Mouse (Mus musculus) layer of hippocampus, postnatal 36 days (tissue): ENCODE data around the gene Tysnd1. TPM values are rescaled to one million over a fixed set of nuclear protein-coding genes. Genes with fewer than 3 reads are reported as not detected.

Experiments used
- DNase-seq, 2 experiments: peaks; one replicate each; pipeline ENCODE4 v3.0.0; 2022
- total RNA-seq, 2 experiments: library from RNA; stranded (reverse); gene quantifications; 2 replicates each; pipeline ENCODE4 v1.2.3; 2021

The Tysnd1 gene
- total RNA-seq, 2 experiments from 2014 or later: 23.5 to 28.5 TPM

DNA sequence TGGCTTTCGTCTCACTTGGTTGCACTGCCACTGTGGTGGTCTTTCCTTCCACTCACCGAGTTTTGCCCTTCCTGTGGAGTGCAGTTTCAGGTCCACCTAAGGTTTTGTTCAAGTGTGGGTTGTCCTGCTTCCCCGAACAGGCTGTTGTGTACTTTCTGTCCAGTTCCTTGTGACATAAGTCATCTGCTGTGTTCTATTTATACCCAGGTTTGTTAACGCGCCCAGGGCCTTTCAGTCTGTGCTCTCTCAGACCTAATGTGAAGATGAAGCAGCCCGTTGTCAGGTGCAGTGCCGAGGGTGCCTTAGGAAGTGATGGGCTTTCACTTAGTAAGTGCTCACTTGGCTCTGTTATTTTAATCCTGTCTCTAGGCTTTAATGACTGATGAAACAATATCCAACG lies 5.9 kb upstream of the Tysnd1 start:
- DNase-seq: no peak

DNA sequence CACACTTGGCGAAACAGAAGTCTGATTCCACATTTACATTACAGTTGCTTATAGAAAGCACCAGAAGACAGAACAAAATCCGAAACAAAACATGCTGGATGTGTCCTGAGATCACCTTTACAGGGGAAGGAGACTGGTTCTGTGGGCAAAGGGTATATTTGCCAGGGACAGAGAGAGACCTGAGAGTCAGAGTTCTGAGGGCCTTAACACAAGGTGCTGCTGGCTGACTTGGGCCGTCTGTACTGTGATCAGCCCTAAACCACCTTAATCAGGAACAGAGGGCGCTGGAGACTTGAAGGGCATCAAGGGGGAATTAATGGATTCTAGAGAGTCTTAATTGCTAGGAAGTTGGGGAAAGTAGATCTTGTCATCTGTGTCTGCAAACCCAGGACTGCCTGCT lies 1.8 kb upstream of the Tysnd1 start:
- DNase-seq: no peak

DNA sequence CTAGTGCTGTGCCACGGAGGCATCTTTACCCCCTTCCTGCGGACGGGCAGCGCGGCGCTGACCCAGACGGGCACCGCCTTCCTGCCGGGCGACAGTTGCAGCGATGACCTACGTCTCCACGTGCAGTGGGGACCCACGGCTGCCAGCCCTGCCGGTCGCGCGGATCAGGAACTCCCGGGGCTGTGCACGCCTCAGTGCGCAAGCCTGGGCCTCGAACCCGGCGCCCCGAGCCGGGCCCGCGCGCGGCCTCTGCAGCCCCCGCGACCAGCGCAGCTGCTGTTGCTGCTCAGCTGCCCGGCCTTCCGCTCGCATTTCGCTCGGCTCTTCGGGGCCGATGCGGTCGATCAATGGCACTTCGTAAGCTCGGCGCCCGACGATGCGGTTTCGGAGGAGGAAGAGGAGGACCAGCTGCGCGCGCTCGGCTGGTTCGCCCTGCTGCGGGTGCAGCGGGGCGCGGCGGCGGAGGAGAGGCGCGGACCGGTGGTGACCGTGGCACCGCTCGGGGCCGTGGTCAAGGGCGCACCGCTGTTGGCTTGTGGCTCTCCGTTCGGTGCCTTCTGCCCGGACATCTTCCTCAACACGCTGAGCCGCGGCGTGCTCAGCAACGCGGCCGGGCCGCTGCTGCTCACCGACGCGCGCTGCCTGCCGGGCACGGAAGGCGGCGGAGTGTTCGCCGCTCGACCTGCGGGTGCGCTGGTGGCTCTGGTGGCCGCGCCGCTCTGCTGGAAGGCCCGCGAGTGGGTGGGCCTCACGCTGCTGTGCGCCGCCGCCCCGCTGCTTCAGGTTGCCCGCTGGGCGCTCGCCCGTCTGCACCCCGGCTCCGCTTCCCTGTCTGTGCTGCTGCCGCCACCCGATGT lies 617 bp downstream of the Tysnd1 start:
- DNase-seq: peak in 1 of 2 experiments; percentile 13

DNA sequence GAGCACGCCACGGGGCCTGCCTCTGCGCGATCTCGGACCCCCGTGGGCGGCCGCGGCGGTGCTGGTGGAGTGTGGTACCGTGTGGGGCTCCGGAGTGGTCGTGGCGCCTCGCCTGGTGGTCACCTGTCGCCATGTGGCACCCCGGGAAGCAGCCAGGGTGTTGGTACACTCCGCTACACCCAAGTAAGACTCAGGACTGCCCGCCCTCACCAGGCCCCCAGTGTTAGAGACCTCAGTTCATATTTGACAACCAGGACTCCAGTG lies 1.2 kb downstream of the Tysnd1 start:
- no peak for DNase-seq

DNA sequence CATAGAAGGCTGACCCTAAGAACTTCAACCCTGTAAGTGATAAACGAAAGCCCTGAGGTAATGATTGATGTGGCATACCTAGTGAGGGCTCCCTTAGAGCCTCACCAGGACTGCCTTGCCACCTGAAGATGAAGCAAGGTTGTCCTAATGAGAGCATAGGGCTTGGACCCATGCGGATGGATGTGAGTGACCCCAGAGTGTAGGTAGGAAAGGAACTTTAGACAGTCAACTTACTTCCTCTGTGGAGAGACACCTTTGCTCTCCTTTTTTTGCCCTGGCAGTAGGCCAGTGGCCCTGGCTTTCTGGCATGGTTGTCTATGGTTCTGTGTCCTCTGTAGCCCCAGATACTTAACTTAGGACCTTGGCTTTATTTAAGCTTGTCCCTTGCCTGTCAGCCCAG lies 1.7 kb downstream of the Tysnd1 start:
- DNase-seq: no peak

DNA sequence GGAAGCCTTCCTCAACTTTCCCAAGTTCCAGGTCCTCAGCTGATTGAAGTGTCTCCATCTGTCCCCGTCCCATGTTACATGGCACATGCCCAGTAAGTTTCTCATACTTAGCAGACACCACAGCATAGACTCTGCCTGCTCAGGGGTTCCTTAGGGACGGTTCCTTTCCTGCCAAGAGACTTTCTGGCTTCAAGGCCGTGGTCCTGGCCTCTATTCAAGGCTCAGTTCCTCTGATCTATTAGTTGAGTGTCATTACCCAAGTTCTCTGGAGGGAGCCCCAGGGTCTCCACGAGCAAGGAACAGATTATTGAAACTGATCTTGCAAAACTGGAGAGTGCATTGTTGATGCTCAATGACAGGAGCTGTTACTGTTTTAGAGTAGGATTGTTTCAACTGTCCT lies 9.3 kb downstream of the Tysnd1 start:
- DNase-seq: no peak

DNA sequence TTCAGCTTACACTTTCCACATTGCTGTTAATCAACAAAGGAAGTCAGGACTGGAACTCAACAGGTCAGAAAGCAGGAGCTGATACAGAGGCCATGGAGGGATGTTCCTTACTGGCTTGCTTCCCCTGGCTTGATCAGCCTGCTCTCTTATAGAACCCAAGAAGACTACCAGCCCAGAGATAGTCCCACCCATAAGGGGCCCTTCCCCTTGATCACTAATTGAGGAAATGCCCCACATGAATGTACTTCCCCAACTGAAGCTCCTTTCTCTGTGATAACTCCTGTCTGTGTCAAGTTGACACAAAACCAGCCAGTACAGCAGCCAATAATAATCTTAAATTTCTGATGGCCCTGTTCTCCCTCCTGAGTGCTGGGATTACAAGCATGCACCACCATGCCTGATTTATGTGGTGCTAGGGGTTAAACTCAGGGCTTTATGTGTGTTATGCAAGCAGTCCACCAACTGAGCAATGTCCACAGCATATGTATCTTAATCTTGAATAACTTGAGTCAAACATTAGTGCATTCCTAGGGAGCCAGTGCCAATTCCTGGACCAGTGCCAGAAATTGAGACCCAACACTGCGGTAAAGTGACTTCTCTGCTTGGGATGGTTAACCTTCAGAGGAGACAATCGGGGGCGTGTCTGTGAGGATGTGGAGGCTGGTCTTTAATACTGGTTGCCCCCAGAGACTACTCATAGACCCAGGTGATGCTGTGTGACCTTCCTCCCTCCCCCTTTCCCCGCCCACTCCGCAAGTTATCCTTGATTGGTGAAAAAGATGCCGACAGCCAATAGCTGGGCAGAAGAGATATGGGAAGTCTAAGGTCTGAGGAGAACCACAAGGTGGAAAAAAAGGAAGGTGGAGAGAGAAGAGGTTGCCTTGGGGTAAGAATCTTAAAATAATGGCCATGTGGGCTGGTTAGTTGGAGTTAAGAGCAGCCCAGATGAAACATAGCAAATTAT lies 11.4 kb downstream of the Tysnd1 start:
- no peak for DNase-seq

DNA sequence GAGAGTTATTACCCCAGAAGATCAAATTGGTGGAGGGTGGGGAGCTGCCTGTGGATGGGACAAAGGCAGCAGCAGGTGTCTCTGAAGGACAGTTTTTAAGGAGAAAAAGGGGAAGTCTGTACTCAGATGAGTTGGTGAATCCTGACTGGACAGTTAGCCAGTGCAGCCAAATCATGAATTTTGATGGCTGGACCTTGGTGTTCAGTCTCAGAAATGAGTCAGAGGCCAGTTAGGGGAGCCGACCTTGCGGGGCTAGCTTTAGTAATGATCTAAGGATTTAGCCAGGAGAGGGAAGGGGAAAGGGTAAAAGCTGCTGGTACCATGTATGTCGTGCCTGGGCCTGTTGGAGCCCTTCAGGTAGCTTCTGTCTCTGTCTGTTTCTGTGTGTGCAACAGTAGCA lies 18.3 kb downstream of the Tysnd1 start:
- DNase-seq: no peak

DNA sequence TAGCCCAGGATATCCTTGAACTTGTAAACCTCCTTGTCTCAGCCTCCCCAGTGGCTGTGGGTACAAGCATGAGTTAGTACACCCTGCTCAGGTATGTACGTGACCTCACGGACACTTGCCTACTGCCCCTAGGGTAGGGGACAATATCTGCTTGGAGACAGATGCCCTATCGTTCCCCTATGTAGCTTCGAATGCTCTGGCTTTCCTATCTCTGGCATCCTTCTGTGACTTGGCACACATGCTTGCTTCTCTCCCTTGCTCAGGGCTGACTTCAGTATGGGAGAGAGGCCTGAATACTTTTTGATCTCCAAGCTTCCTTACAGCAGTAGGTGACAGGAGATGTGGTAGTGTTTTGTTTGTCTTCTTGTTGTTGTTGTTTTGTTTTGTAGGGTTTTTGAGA lies 18.8 kb downstream of the Tysnd1 start:
- no peak for DNase-seq

DNA sequence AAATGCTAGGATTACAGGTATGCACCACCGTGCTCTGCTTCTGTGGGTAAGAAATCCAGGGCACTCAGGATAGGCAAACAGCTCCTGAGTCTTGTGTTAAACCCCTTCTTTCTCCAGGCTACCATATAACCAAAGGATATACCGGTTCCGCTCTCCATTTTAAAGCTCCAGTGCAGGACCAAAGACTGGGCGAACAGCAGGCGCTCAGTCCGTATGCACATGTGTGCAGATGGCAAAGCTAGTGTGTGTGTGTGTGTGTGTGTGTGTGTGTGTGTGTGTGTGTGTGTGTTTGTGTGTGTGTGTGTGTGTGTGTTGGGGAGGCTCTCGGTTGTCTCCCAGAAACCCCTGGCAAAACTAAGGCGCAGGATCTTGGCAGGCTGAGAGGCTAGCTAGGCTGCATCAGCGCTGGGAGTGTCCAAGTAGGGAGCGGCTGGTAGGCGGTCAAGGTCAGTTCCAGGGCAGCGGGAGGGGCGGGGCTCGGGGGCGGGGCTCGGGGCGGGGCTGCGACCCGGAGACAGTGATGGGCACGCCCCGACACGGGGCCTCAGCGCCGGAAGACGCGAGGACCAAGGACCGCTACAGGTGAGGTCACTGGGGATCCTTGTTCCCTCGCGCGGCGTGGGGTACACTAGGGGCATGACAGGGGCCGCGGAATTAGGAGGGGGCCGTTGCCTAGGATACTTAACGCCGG lies 19.6 kb downstream of the Tysnd1 start, which contains the start of gene Aifm2:
Gene Aifm2 (plus strand): TSS at position 493 of the 691 bp plus-strand sequence.
- DNase-seq: no peak

DNA sequence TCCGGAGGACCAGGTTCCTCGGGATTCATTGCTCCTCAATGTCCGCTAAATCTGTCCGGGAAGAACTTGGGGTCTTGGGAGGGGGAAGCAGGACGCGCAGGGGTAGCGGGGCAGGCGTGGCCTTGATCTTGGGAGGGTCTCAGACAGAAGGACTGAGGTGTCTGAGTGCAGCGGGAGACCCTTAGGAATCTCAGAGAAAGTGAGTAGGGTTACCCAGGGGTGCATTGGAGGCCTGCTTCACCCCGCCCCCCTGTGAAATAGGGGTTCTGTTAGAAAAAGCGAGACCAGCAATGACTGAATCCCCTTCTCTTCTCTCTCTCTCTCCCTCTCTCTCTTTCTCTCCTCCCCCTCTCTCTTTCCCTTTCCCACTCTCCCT lies 20.1 kb downstream of the Tysnd1 start:
- DNase-seq: no peak

DNA sequence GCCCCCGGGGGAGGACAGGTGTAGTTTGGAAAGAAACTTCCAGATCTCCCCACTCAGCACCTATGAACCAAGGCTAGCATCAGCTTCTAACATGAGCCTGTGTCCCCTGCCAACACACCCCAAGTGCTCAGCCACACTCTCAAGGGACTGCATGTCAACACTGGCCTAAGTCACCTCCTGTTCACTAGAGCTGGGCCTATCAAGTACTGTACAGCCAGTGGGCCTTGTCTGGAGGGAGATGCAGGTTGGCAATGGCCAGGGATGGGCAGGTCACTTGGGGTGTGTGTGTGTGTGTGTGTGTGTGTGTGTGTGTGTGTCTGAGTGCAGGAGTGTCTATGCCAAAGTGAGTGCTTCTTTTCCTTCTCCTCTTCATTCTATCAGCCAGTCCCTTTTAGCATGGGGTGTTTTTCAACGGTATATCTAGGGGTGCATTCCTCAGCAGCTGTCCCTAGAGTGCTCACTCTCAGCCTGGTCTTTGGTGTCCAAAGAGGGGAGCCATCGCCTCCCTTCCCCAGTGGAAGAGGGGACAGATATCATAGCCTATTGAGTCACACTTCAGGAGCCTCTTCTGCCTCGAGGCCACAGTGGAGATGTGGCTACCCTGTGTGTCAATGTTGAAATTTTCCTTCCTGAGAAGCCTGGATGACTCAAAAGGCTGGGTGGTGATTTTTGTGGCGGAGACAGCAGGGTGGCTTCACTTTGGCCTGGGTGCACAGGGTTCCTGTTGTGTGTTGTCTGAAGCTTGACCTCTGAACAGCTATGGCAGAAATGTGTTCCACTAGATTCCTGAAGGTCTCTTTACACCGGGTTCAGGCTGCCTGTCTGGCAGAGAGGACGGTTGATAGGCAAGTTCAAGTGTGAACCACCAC lies 20.9 kb downstream of the Tysnd1 start:
- no peak for DNase-seq

DNA sequence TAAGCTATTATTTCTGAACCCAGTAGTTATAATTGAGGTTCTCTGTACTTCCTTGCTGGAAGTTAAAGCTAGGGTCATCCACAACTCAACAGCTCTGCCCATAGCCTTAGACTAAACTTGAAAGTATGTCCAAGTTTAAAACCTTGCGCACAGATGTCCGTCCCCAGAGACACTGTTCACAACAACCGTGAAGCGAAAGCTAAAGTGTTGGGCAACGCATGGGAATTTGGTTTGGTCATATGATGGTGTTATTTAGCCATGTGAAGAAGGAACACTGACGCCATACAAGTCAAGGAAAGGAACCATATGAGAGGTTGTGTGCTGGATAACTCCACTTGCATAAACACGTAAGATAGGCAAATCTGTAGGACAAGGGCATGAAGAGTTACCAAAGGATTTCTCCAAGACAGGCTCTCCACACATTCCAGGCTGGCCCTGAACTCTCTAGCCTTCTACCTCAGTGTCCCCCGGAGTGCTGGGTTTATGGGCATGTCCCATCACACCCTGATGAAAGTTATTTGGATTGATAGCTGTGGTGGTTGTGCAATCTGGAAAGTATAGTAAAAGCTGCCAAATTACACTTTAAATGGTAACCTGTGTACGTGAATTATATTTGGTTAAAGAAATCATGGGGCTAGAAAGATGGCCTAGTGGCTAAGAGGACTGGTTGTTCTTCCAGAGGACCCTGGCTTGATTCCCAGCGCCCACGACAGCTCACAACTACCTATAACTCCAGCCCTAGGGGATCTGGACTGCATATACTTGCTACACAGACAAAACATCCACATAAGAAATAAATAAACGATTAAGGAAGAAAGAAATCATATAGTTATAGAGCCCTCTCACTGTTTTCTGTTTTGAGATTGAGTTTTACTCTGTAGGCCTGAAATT lies 22.3 kb downstream of the Tysnd1 start:
- DNase-seq: no peak

DNA sequence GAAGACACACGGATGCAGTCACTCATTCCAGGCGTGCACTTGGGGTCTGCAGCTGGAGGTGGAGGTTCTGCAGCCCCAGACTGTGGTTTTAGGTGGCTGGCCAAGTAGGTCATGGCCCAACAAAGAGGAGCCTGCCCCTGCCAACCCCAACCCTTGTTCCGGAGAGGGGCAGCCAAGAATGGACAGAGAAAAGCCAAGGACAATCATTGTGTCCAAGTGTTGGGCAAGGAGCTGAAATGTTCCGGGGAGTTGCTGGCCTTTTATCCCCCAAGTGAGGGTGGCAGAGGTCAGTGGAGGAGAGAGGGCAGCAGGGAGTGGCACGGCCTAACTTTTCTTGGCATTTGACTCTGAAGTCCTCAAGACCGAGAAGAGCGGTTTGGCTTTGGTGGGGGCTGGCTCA lies 25.0 kb downstream of the Tysnd1 start:
- DNase-seq: no peak

DNA sequence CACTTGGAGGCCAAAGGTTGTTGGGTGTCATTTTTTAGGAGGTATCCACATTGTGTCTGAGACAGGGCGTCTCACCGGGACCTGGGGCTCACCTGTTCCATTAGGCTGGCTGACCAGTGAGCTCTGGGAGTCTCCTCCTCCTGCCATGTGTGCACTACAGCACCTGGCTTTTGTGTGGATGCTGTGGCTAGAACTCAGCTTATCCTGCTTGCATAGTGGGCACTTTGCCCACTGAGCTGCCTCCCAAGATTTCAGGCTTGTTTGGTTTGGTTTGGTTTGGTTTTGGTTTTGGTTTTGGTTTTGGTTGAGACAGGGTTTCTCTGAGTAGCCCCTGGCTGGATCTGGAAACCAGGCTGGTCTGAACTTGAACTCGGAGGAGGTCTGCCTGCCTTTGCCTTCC lies 26.9 kb downstream of the Tysnd1 start:
- DNase-seq: no peak

DNA sequence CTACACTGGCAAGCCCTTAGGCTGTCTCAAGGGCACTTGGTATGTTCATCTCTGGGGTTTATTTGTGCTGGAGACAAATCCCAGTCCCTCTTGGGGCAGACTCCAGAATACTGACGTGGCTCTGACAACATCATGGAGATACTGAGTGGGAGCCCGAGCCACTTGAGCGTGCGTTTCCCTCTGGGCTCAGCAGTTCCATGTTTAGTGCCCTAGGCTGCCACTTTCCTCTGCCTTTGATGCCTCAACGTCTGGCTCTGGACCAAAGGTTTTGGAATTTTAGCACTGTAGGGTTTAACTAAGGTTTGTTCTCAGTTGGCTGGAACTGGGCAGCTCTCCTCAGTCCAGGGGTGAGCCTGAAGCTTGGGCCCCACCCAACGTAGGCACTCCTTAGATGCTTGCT lies 28.0 kb downstream of the Tysnd1 start:
- no peak for DNase-seq

DNA sequence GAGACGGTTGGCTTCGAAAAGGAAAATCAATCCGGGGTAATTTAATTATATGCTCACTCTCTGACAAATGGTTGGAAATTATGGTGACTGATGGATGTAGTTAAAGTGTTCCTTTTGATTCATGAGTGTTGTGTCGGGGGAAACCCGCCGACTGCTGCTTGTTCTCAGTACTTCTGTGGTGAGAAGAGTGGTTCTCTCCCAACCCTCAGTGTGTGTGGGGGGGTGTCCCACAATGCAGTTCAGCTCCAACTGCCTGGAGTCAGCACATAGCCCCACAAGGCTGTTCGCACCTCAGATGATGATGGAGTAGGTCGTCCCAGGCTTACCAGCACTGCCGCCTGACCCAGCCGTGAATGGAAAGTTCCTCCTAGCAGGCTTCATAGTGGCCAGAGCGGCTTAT lies 33.9 kb downstream of the Tysnd1 start:
- peak; percentile 55 to 56 for DNase-seq

DNA sequence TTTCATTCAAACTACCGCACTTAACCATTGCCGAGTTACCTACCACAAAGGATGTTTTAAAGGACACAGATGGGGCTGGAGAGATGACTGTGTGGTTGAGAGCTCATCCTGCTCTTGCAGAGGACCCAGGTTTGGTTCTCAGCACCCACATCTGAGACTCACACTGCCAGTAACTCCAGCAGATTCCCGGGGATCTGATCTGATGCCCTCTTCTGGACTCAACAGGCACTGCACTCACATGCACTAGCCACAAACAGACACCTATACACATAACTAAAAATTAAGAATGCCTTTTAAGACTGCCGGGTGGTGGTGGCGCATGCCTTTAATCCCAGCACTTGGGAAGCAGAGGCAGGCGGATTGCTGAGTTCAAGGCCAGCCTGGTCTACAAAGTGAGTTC lies 34.9 kb downstream of the Tysnd1 start:
- no peak for DNase-seq

DNA sequence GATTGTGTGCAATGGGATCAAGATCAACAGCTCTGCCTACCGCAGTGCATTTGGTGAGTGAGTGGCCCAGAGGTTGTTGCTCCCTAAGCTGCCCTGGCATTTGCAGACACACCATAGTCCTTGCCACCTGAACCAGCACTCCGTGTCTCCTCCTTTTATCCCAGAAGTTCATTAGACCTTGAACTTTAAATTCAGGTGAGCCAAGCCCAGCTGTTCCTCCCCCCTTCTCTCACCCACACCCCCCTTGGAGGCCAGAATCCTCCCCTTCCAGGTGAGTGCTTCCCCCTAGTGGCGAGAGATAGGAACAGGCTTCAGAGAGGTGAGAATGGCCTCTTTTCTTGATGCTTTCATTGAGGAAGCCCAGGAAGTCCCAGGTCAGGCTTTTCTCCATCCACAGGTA lies 39.1 kb downstream of the Tysnd1 start:
- DNase-seq: no peak

DNA sequence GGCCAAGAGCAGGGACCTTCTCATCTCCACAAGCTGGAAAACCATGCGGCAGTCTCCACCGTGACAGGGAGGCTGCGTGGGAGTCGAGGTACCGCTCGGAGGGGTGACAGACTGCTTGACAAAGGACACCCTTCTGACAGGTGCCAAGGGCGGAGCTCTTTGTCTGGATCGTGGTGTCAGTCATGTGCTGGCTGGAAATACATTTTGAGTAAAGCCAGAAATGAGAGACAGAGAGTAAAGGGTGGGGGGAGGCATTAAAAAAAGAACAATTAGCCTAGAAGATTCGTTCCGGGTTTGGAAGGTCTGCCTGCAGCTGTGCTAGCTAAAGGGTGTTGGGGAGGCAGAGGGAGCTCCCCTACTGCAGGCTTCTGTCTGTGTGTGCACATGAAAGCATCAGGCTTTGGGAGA lies 41.4 kb downstream of the Tysnd1 start:
- DNase-seq: peak in 1 of 2 experiments; percentile 22

DNA sequence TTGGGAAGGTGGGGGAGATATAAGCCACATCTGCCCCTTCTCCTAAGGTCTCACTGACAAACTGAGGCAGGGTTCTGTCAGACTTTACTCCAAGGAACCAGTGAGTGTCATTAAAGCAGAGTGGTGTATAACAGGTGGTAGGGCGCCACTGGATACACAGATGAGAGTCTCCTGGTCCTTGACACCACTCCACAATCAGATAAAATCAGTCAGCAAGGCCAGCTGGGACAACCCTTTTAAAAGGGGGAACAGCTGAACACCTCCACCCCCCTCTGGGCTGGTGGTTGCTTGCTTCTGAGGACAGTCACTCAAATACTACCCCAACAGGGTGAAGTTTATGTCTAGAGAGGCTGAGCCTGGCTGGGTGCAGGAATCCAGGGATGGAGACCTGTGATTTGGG lies 42.2 kb downstream of the Tysnd1 start:
- no peak for DNase-seq
